Mouse (Mus musculus) bone marrow macrophage, adult 2 months (primary cell): Measurements from ENCODE around the gene Igf1.

Experiments used
- CTCF ChIP-seq: IDR thresholded peaks from 2 replicates; pipeline ENCODE4 v1.5.1; 2012; ENCODE audit warnings: low read depth, mild to moderate bottlenecking, low read length, moderate library complexity
- POLR2A ChIP-seq: IDR thresholded peaks from 2 replicates; pipeline ENCODE4 v1.6.1; 2012; ENCODE audit warnings: mild to moderate bottlenecking, low read depth, low read length, borderline replicate concordance

DNA sequence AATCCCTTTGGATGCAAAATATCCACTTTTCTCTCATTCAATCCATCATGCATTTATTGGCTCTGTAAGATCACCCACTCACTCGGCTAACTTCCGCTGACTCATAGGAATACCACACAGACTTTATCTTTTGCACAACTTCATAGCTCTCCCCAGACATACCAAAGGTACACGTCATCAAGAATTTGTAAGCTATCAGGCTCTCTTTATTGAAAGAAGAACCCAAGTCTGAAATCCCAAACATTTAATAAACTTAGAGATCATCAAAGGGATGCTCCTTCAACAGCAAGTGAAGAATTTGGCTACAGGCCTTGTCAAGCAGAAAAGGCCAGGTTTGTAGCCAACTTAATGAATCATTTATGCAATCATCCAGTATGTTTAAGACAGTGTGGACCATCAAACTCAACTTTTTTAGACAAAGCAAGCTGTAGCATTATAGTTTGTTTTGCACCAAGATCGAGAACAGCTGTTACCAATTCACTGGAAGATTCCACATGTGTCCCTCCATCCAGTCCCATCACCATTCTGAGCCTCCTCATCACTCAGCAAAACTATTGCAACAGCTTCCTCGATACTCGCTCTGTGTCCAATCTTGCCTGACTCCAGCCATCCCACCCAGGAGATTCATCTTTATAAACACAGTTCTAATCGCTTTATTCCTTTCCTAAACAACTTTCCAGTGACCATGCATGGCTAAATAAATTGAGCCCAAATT is 22.2 kb downstream of the Igf1 start:
- TF ChIP-seq POLR2A (no peak), CTCF (no peak)
